Mouse (Mus musculus): Measurements from ENCODE around the gene Heatr1.
A peak's percentile ranks its signal among the peaks of the same experiment; 100 is the strongest.

Heatr1 gene

DNA sequence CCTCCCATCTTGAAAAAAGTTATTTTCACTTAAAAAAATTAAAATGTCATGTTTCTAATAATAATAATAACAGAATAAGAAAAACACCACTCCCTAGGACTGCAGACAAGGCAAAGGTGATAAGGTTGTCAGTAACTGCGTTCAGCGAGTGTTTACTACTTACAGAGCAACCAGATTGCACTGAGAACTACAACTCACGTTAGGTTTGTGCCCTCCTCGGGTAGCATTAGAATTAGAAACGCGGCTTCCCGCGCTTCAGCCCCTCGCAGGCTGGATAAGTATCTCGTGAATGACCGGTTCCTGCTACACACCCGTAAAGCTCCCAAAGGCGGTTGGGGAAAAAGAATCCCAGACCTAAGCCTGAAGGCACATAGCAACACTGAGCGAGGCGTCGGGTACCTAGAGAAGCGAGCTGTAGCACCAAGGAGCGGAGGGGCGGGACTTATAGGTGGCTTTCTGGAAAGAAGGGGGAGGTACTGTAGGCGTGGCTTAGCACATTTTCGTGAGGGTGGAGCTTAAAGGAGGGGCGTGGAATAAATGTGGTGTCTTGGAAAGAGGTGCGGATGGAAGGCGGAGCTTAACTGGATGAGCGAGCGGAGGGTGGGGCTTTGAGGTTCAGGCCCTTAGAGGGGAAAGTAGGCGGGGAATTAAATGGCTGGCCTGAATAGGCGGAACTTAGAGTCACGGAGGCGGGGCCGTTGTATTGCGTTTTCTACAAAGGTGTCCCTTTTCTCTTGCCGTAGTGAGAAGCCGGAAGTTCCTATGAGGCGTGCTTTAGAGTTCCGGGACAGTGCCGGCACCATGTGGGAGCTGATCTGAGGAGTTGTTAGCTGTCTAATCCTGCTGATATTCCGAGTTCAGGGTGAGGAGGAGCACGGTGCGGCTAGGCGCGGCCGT is at the start of gene Heatr1:
Heatr1 (plus strand) TSS at position 419 of the 897 bp plus-strand sequence.
- DNase-seq: peak; percentile 99

DNA sequence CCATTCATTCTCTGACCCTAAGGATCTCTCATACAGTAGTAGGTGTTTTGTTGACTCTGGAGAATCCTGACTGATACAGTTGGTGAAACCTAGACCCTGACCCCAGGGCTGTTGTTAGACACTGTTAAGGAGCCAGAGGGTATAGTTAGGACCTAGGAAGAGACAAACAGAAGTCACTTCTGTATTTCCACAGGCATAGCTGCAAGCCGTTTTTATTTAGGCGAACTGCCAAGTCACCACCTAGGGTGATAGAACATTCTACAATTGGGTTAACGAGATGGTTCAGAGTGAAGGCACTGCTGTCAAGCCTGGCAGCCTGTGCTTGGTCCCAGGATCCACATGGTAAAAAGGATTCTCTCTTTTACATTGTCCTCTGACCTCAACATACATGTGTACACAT is 48.0 kb upstream of the Heatr1 start:
- DNase-seq: no peak

DNA sequence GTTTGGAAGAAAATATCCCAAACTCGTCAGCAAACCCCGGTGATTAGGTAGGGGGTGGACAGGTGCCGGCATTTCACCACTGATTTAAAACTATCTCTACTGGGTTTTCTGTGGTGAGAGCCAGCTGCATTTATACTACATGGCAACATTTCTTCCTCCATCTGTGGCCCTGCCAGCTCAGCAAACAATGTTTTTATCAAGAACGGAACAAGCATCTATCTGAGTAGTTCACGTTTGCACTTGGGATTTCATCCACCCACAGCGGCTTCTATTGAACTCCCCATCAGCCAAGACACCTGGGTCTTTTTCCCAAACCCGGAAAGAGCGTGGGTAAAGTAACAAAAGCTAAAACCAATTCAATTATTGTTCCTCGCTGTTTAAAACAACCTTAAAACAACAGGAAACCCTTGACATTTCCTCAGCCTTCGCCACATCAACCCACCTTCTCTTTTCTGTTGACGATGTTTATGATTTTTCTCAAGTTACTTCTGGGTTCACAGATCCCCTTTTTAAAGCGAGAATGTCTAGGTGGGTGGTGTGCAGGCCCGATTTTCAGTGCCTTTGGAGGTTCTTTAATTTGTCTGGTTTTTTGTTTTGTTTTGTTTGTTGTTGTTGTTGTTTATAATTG is 45.5 kb upstream of the Heatr1 start:
- DNase-seq: no peak

DNA sequence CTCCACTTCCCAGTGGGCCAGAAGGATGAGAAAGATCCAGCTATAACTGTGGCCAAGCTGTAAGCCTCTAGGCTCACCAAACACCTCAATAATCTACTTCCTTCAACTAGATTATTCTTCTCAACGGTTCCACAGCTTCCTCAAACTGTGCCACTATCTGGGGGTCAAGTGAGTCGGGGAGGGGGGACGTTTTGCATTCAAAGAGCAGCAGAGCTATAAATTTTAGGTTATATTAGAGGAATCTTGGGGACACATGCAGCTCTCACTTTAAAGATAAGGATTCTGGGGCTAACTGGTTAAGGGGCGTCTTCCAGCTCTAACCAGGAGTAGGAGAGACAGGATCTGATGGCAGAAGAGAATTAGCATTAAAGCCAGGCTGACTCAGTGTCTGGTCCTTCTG is 38.6 kb upstream of the Heatr1 start:
- DNase-seq: no peak

DNA sequence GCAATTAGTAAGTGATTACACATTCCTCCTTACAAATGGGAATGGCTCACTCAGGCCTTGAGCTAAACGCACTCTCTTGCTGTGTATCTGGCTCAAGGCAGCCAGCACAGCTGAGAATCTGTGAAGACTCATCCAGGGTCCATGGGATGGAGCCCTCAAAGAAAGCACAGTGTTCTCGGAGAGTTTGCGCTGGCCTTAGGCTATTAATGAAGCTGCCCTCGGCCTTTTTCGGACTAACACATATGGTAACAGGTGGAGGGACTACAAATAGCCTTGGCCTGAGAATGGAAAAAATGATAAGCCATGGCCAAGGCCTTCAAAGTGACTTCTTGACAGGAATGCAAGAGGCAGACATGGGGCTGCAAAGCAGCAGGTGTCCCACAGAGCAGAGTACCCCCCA is 37.3 kb upstream of the Heatr1 start:
- DNase-seq: no peak

DNA sequence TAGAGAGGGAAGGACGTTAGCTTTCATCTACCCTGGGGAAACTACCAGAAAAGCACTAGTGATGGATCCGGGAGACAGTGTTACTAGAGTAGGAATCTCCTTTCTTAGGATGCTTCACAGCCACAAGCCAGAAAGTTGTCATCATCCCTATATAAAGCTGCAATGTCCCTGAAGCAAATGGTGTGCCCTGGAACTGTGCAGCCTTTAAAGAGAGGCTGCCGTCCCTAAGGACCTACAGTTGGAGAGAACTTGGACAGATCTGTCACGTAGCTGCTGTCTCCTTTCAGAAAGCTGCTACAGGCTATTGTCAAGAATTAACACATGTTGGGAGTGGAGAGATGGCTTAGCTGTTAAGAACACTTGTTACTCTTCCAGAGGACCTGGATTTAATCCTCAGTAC is 33.3 kb upstream of the Heatr1 start:
- DNase-seq: no peak

DNA sequence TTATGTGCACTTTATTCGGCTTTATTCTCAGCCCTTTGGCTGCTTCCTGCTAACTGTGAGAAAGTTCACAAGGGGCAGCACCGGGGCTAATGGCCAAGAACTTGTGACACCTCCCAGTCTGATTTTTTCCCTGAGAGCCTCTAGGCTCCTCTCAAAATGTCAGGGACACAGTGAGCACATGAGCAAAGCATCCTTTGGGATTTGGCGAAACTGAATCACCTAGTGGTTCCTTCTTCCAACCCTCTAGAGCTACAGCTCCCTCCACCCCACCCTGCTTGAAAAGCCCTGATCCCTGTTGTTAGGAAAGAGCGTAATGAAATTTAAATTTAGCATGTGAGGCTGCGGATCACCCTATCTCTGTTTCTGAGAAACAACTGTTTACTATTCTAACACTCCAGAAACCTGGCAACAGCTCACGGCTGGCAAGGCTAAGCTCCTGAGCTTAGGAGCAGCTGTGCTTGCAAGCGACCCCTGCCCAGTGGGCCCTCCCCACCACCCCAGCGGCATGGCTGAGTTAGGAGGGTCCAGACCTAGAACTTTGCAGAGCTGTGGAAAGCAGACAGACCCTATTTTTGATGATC is 25.7 kb upstream of the Heatr1 start:
- DNase-seq: peak in 1 of 2 experiments; percentile 7

DNA sequence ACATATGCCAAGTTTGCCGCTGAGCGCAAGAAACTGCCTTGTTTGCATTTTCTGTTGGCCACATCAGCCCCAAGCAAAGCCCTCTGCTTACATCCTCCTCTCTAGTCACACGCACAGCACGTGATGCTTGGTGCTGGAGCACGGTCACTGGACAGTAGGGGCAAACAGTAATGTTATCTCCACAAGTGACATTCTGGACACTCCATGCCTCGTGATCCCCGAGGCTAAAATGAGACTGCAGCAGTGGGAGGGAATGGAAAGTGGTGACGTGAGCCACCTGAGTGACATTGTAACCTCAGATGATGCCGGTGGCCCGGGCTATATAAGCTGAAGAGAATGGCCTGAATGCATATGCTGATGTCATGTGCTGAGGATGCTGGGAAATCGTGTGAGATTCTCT is 24.9 kb upstream of the Heatr1 start:
- no peak for DNase-seq

DNA sequence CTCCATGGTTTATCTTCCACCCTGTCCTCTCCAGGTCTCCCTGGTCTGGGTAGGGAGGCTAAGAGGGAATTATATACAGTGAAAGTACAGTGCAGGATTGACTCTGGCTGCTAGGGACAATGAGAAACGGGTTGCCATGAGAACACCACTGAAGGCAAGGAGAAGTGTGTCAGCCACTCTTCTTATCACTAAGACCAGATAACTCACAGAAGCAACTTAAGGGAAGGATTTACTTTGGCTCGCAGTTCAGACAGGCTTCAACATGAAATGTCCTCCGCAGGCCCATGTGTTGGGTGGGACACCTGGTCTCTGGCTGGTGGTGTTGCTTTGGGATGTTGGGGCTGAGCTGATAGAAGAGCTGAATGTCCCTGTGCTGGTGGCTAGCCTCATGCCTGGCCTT is 22.1 kb upstream of the Heatr1 start:
- DNase-seq: no peak

DNA sequence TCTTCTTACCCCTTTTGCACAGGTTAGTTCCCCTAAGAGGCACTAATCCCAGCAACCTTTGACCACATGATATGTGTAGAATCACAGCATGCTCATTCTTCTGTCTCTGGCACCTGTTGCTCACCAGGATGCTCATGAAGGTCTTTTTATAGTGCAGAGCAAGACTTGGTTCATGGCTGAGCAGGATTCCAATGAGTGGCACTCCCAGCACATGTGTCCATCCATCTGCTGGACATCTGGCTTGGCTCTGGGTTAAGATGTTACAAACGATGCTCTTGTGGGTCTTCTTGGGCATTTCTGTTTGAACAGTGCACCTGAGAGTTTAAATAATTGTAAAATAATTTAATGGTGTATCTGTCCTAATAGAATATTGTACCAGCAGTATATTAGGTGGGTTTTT is 18.0 kb upstream of the Heatr1 start:
- no peak for DNase-seq

DNA sequence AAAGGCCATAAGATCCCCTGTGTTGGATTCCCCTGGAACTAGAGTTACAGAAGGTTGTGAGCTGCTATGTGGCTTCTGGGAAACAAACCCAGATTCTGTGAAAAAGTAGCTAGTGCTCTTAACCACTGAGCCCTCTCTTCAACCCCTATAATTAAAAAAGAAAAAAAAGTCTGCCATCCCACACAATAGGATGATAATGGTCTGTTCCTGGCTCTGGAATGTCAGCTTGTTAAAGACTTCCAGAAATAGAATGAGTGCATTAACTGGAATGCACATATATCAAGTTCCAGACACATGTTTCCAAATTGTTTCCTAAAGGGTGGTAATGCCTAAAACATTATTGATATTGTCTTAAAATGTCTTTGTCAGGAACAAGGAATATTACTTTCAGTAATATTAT is 10.0 kb upstream of the Heatr1 start:
- DNase-seq: no peak

DNA sequence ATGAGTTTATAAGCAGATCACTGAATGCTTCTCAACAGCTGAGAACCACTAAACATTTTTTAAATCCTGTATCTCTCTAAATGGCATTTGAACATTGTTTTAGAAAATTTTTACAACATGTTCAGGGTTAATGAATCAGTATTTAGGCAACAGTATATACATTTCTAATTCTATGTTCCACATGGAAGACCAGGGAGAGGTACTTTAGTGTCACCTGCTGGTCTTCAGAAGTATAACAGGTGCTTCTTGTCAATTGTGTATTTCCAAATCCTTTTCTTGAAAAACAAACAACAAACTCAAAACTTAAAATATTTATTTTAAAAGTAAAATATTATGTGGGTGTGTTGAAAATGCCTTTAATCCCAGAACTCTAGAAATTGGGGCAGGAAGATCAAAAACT is 8.5 kb upstream of the Heatr1 start:
- no peak for DNase-seq

DNA sequence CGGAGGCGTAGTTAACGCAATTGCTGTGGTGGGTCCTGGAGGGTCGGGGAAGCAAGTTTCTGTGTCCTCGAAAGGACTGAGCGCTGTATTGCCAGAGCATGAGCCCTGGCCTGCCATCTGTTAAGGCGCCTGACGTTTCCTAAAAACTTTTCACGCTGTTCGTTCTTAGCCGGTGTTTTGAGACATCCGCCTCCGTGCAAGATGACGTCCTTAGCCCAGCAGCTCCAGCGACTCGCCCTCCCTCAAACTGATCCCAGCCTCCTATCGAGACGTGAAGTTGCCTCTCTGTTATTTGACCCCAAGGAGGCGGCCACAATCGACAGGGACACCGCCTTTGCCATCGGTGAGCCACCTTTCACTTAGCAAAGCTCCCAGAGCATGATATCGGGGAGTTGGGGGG is 744 bp downstream of the Heatr1 start:
- DNase-seq: no peak

DNA sequence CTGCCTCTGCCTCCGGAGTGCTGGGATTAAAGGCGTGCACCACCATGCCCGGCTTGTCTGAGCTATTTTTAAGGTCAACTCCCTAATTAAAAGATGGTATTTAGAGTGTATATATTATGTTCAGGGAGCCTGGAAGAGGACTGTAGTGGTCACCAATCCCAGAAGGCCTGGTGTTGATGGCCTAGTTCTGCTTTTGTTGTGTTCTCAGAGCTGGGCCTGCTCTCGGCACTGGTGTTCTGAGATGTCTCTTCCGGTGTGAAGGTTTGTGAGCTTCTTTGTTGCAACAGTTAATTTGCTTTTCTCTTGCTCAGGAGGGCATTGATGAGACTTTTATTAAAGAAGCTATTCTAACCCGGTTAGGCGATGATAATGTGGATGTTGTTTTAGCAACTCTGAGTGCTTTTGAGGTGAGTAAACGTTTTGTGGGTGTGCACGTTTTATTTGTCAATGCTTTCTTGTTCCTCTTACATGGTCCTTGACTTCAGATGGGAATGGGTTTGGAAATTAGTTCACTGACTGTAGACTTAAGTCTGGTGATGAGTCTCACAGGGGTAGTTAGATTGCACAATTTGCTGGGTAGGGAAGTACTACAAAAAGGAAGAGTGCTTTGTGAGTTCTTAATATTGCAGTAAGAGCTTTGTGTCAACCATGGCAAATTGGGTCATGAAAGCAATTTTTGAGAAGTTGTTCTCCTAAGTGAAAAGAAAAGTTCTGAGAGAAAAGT is 13.7 kb downstream of the Heatr1 start:
- DNase-seq: no peak

DNA sequence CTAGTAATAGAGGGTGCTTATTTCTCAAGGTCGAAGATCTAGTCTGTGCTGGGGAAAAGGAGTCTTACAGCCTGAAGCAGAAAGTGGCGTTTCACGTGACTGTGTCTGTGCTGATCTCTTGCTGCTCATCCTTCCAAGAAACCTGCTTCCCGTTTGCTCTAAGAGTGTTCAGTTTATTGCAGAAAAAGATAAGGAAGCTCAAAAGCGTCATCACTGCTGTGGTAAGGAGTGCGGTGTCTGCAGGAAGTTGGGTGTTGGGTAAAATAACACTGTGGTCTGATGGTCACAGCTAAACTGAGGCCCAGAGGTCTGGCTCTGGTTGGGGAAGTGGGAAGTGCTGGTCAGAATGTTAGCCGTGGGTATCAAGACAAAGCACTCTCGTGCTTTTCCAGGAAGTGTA is 17.2 kb downstream of the Heatr1 start:
- no peak for DNase-seq

DNA sequence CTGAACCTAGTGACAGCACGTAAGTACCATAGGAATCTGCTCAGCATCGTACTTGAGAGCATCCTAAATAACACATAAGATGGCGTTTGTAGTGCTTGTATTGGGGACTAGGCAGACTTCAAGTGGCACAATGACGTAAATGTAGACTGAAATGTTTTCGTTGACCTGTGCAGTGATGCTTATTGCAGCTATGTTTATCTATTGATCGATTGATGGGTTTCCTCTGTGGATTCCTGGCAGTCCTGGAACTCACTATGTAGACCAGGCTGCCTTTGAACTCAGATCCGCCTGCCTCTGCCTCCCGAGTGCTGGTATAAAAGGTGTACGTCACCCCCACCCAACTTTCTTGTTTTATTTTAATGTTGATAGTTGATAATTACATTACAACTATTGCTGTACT is 25.8 kb downstream of the Heatr1 start:
- DNase-seq: no peak

DNA sequence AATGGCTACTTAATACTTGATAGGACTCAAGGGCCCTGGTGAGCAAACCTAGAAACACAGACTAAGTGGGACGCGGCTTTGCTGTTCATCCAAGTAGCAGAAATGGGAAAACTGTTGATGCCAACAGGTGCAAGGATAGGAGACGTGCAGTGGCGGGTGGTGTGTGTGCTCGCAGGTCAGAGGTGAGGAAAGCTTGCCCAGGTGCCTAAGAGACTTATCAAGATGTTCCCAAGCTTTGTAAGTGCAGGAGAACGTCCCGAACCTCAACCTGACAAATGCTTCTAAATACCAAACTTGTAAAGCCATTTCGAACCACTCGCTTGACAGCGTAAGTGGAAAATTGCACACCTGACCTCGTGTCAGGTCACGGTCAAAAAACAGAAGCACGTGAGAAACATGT is 33.7 kb downstream of the Heatr1 start:
- no peak for DNase-seq

DNA sequence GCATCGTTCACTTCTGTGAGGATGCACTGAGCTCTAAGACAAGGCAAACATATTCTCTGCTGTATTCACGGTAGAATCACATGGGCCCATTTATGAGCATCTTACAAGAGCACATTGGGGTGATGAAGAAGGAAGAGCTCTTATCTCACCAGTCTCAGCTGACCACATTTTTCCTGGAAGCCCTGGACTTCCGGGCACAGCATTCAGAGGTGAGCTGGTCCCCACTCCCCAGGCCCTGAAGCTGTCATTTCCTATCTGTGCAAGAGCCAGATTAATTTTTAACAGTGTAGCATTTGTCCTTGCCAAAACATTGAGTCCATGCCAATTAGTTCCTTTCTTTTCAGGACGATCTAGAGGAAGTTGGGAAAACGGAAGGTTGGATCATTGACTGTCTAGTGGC is 39.0 kb downstream of the Heatr1 start:
- DNase-seq: peak; percentile 23 to 35

DNA sequence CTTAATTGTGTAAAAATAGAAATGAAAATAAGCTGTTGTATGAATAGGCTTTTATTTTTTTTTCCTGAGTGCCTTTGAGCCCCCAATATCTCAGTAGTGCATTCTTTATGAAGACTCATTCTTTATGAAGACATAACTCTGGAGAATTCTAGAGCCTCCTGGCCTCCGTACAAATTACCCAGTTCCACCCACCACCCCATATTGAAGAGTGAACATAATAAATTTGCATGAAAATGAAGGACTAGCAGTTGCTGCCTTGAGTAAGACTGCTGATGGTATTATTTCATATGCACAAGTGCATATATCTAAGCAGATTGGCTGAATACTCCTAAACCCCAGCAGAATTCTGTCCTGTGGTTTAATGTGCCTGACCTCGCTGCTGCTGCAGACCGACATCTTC is 44.8 kb downstream of the Heatr1 start:
- DNase-seq: no peak

DNA sequence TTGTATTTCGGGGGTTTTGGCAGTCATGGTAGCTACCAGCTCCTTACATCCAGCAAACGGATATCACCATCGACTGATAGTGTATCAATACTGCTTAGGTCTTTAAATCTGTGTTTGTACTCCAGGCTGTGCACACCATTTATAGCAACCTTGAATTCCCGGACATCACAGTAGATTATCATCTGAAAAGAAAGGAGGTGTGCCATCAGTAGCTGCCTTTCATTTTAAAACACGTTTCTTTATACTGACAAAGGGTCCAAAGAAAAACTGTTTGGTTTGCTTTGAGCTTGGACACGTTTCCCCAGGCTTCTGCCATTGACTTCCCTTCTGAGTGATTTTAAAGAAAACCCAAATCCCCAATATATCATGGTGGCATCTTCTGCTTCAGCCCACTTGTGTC is 46.0 kb downstream of the Heatr1 start:
- DNase-seq: no peak

DNA sequence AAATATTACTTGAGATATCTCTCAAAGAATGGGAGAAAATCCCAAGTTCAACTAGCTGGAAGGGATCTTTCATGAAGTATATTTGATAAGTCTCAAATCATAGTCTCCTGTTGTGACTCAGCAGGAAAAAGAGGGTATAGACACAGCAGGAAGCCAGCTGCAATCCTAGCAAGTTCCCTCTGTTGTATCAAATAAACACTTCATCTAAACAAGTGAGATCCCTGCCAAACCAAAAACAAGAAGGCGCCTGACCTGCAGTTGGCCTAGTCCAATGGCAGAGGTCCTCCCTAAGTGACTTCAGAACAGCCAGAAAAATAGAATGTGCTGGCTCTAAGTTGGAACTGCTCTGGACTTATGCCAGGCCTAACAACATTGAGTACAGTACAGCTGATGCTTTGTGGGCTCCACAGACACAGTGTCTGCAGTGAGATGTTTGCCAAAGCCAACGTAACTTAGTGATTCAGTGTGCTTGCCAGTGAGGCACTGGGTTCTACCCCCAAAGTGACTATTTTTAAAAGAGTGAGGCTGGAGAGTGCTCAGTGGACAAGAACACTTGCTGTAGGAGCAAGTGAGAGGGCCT is 47.3 kb downstream of the Heatr1 start:
- DNase-seq: peak; percentile 10 to 20

DNA sequence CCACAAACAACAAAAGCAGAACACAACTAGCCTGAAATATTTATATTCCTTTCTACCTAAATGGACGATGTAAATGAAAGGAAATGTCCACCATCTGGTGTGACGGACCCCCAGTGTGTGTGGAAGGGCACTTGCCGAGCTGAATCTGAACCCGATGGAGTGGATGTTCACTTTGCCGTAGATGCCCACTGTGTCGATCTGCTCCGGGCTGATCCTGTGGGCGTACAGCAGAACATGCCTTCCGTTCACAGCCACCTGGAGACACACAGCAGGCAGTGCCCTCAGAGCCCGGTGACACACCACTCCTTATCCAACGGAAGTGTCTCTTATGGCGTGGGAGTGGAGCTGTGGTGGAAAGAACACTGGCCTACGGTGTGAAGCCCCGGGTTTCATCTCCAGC is 58.3 kb downstream of the Heatr1 start:
- DNase-seq: no peak

All from kidney, adult 8-10 months (tissue).